Mouse (Mus musculus) retina, postnatal 1 day (tissue): ENCODE data around the gene Stx4a.
"Not testable (repeated sequence)": the region's sequence is repeated elsewhere in the genome, so short reads cannot be mapped to it uniquely, and the experiment has no call there.

Experiments used
- DNase-seq: peaks from one replicate; pipeline ENCODE4 v3.0.0-alpha.2; 2012

Gene Stx4a

GRCm38 (mm10) chr7:127815116-127815665 is 8.9 kb upstream of the Stx4a start:
- no peak for DNase-seq

GRCm38 (mm10) chr7:127815954-127816821 is 7.9 kb upstream of the Stx4a start:
- DNase-seq = peak; percentile 52

- no peak for DNase-seq
These were observed 7.0 kb upstream of the Stx4a start for GRCm38 (mm10) chr7:127817053-127817452.

GRCm38 (mm10) chr7:127817776-127818175 is 6.3 kb upstream of the Stx4a start:
- no peak for DNase-seq

GRCm38 (mm10) chr7:127820836-127821509 is 3.1 kb upstream of the Stx4a start:
- DNase-seq = no peak

GRCm38 (mm10) chr7:127822494-127822893 is 1.6 kb upstream of the Stx4a start:
- no peak for DNase-seq

GRCm38 (mm10) chr7:127823236-127824171 is 590 bp upstream of the Stx4a start:
- DNase-seq = no peak

- DNase-seq = no peak
These were observed 11.5 kb downstream of the Stx4a start for GRCm38 (mm10) chr7:127835550-127835949.

- DNase-seq = no peak
These were observed 13.4 kb downstream of the Stx4a start for GRCm38 (mm10) chr7:127837473-127837872.

GRCm38 (mm10) chr7:127837878-127838277 is 13.8 kb downstream of the Stx4a start:
- not testable (repeated sequence) for DNase-seq

- not testable (repeated sequence) for DNase-seq
These were observed 15.9 kb downstream of the Stx4a start for GRCm38 (mm10) chr7:127840031-127840430.

- no peak for DNase-seq
These were observed 16.8 kb downstream of the Stx4a start for GRCm38 (mm10) chr7:127840886-127841285.

GRCm38 (mm10) chr7:127841340-127842000 is 17.4 kb downstream of the Stx4a start:
- DNase-seq = peak; percentile 95

- peak; percentile 81 for DNase-seq
These were observed 18.1 kb downstream of the Stx4a start for GRCm38 (mm10) chr7:127842001-127842718.

- DNase-seq = no peak
These were observed 26.1 kb downstream of the Stx4a start for GRCm38 (mm10) chr7:127849973-127850875.

- no peak for DNase-seq
These were observed 26.8 kb downstream of the Stx4a start for GRCm38 (mm10) chr7:127850906-127851305.

GRCm38 (mm10) chr7:127858258-127858657 is 34.2 kb downstream of the Stx4a start:
- no peak for DNase-seq

- no peak for DNase-seq
These were observed 42.3 kb downstream of the Stx4a start for GRCm38 (mm10) chr7:127866434-127866833.

GRCm38 (mm10) chr7:127867641-127868040 is 43.5 kb downstream of the Stx4a start:
- no peak for DNase-seq

- peak; percentile 90 for DNase-seq
These were observed 45.2 kb downstream of the Stx4a start for GRCm38 (mm10) chr7:127869149-127869810.
